ENCODE assay signal across 8 mouse cellular contexts in genomic region chrX:50840847-50841560, GRCm38 (mm10). TPM values are rescaled to one million over a fixed set of nuclear protein-coding genes. Genes with fewer than 3 reads are reported as not detected.
DNase-seq lines count a peak whose midpoint lies in the region; ATAC-seq lines count a peak whose summit lies in the region.

Gene Stk26, plus strand, starts transcription at chrX:50841047.

- H3K27me3 ChIP-seq in erythroblast, embryonic 14.5 days (ENCODE audit: control insufficient read depth), result peaks cover 5% of the 10 kb centered on the region; the same call in 1 of the 2 replicates
- peaks cover 10% of the 10 kb centered on the region; the same call in 1 of the 2 replicates for H3K27me3 ChIP-seq in heart, embryonic 13.5 days (replicated peaks)
- peaks cover 12% of the 10 kb centered on the region; the same call in 1 of the 2 replicates for H3K27me3 ChIP-seq in kidney, embryonic 16.5 days (ENCODE audit: insufficient read depth, low read length)
- no peaks in the 10 kb centered on the region for H3K27me3 ChIP-seq in liver, embryonic 15.5 days
- H3K27me3 ChIP-seq in stomach, embryonic 16.5 days (ENCODE audit: control insufficient read depth, insufficient read depth, low read length), result no peaks in the 10 kb centered on the region

- peak within 1 kb of the TSS; percentile 77 for H3K9ac ChIP-seq in heart, embryonic 13.5 days
- peak within 1 kb of the TSS; percentile 55 for H3K9ac ChIP-seq in kidney, embryonic 16.5 days (replicated peaks; ENCODE audit: low read length)
- peak within 1 kb of the TSS; percentile 59; the same call in 1 of the 2 replicates for H3K9ac ChIP-seq in liver, embryonic 15.5 days
- peak within 1 kb of the TSS; percentile 66 for H3K9ac ChIP-seq in stomach, embryonic 16.5 days (ENCODE audit: low read length)

- H3K4me2 ChIP-seq in heart, embryonic 13.5 days, result peak within 1 kb of the TSS; percentile 75
- peak within 1 kb of the TSS; percentile 70 for H3K4me2 ChIP-seq in kidney, embryonic 16.5 days (replicated peaks; ENCODE audit: low read depth, low read length)
- H3K4me2 ChIP-seq in liver, embryonic 15.5 days, result peak within 1 kb of the TSS; percentile 75
- peak within 1 kb of the TSS; percentile 68 for H3K4me2 ChIP-seq in stomach, embryonic 16.5 days (ENCODE audit: low read depth, low read length)

- peak within 1 kb of the TSS; percentile 64 for H3K4me3 ChIP-seq in erythroblast, embryonic 14.5 days (replicated peaks)
- peak within 1 kb of the TSS; percentile 62 for H3K4me3 ChIP-seq in heart, embryonic 13.5 days
- H3K4me3 ChIP-seq in kidney, embryonic 16.5 days (ENCODE audit: low read length), result peak within 1 kb of the TSS; percentile 56
- peak within 1 kb of the TSS; percentile 62 for H3K4me3 ChIP-seq in liver, embryonic 15.5 days (replicated peaks)
- H3K4me3 ChIP-seq in stomach, embryonic 16.5 days (replicated peaks; ENCODE audit: low read length), result peak within 1 kb of the TSS; percentile 54

- 12% methylated on average over 31 of the region's 31 CpGs for WGBS in heart, embryonic 13.5 days
- 28% methylated on average over 31 of the region's 31 CpGs for WGBS in kidney, embryonic 16.5 days
- 21% methylated on average over 31 of the region's 31 CpGs for WGBS in liver, embryonic 15.5 days (ENCODE audit: insufficient replicate concordance)
- whole genome bisulfite sequencing in stomach, embryonic 16.5 days, result 23% methylated on average over 31 of the region's 31 CpGs

- no peaks in the 10 kb centered on the region for H3K36me3 ChIP-seq in erythroblast, embryonic 14.5 days (ENCODE audit: control insufficient read depth)
- H3K36me3 ChIP-seq in heart, embryonic 13.5 days, result no peaks in the 10 kb centered on the region
- H3K36me3 ChIP-seq in kidney, embryonic 16.5 days (ENCODE audit: insufficient read depth, low read length), result no peaks in the 10 kb centered on the region
- H3K36me3 ChIP-seq in liver, embryonic 15.5 days (replicated peaks), result no peaks in the 10 kb centered on the region
- H3K36me3 ChIP-seq in stomach, embryonic 16.5 days (ENCODE audit: control insufficient read depth, insufficient read depth, low read length), result no peaks in the 10 kb centered on the region

- DNase-seq in CD4-positive helper T cell, adult 2 months (ENCODE audit: low read depth, low spot score), result peak; percentile 86
- peak; percentile 41 for DNase-seq in brain, adult 2 months (ENCODE audit: low read depth, low spot score)
- peak; percentile 55 for DNase-seq in neural tube, embryonic 10.5 days (ENCODE audit: extremely low spot score, low spot score)

- peaks cover 6% of the 10 kb centered on the region; the same call in 1 of the 2 replicates for H3K9me3 ChIP-seq in erythroblast, embryonic 14.5 days (ENCODE audit: control insufficient read depth, low read length)
- no peaks in the 10 kb centered on the region for H3K9me3 ChIP-seq in heart, embryonic 13.5 days
- H3K9me3 ChIP-seq in kidney, embryonic 16.5 days (ENCODE audit: low read length), result no peaks in the 10 kb centered on the region
- H3K9me3 ChIP-seq in liver, embryonic 15.5 days (replicated peaks), result no peaks in the 10 kb centered on the region
- no peaks in the 10 kb centered on the region for H3K9me3 ChIP-seq in stomach, embryonic 16.5 days (replicated peaks; ENCODE audit: control insufficient read depth, low read length)

- no peak for ATAC-seq in heart, embryonic 13.5 days (ENCODE audit: extremely low read depth, insufficient number of reproducible peaks, low FRiP score, low TSS enrichment)
- ATAC-seq in kidney, embryonic 16.5 days (ENCODE audit: low FRiP score, low TSS enrichment), result peak; percentile 96
- ATAC-seq in liver, embryonic 15.5 days (ENCODE audit: insufficient read depth), result peak; percentile 91
- peak; percentile 95 for ATAC-seq in stomach, embryonic 16.5 days (ENCODE audit: insufficient read depth, low FRiP score)

- H3K4me1 ChIP-seq in erythroblast, embryonic 14.5 days (ENCODE audit: control insufficient read depth), result peaks cover 15% of the 10 kb centered on the region
- no peaks in the 10 kb centered on the region for H3K4me1 ChIP-seq in heart, embryonic 13.5 days
- no peaks in the 10 kb centered on the region for H3K4me1 ChIP-seq in kidney, embryonic 16.5 days (ENCODE audit: insufficient read depth, low read length)
- no peaks in the 10 kb centered on the region; the same call in 1 of the 2 replicates for H3K4me1 ChIP-seq in liver, embryonic 15.5 days (replicated peaks)
- no peaks in the 10 kb centered on the region for H3K4me1 ChIP-seq in stomach, embryonic 16.5 days (ENCODE audit: control insufficient read depth, insufficient read depth, low read length)

- peak within 1 kb of the TSS; percentile 8; the same call in 1 of the 2 replicates for H3K27ac ChIP-seq in heart, embryonic 13.5 days (replicated peaks)
- H3K27ac ChIP-seq in kidney, embryonic 16.5 days (ENCODE audit: low read length), result no peak within 1 kb of the TSS
- no peak within 1 kb of the TSS for H3K27ac ChIP-seq in liver, embryonic 15.5 days (replicated peaks)
- peak within 1 kb of the TSS; percentile 33; the same call in 1 of the 2 replicates for H3K27ac ChIP-seq in stomach, embryonic 16.5 days (ENCODE audit: low read length)

RNA-seq across cellular contexts. Expression of gene Stk26, which starts in this region (rescaled TPM):
- 0.09 TPM in 1 of 2 replicates, not detected in the other for polyA plus RNA-seq in erythroblast, embryonic 14.5 days (2012)
- 6.5 and 6.9 TPM in 2 replicates for polyA plus RNA-seq in heart, embryonic 13.5 days (2015; fragmentation: Nextera tagmentation; extraction: Ambion mirVana)
- 3.7 and 4.6 TPM in 2 replicates for polyA plus RNA-seq in kidney, embryonic 16.5 days (2015; fragmentation: Nextera tagmentation; extraction: Ambion mirVana)
- polyA plus RNA-seq in liver, embryonic 15.5 days (2015; fragmentation: Nextera tagmentation; extraction: Ambion mirVana), result 3.2 and 4.0 TPM in 2 replicates
- 6.1 and 6.5 TPM in 2 replicates for polyA plus RNA-seq in stomach, embryonic 16.5 days (2015; fragmentation: Nextera tagmentation; extraction: Ambion mirVana)

Comparison
In these comparisons a context has a peak if more than half of its experiments do, and no peak if none do; other contexts are left out.
1. H3K27ac ChIP-seq: peak in heart, embryonic 13.5 days (single experiment) and stomach, embryonic 16.5 days (single experiment); none in kidney, embryonic 16.5 days (single experiment) and liver, embryonic 15.5 days (single experiment).
2. Peak in every context shown above with its lines, with median percentiles within 50 percentile points of each other: DNase-seq, H3K4me3 ChIP-seq, H3K4me2 ChIP-seq and H3K9ac ChIP-seq.